Mouse (Mus musculus): Measurements from ENCODE around the gene Acot7.

The Acot7 gene

GRCm38 (mm10) chr4:152226901-152227486, 49.1 kb downstream of the Acot7 start:
- ChIA-PET POLR2A (interaction anchor here (0.6 to 1.5 kb wide), 6 partner anchors 9 to 290 kb away, joined by 3 to 7 read pairs (median 4); no protein-coding TSS in a partner anchor), CTCF (interaction anchor here (0.6 to 3.9 kb wide), 8 partner anchors 13 to 1537 kb away, joined by 3 to 17 read pairs (median 4); no protein-coding TSS in a partner anchor)

- CTCF ChIA-PET, result interaction anchor here (0.6 to 3.9 kb wide), 6 partner anchors 14 to 1538 kb away, joined by 3 to 17 read pairs (median 5); no protein-coding TSS in a partner anchor
- POLR2A ChIA-PET, result interaction anchor here in 1 of 4 experiments (0.9 to 1.2 kb wide), 4 partner anchors 8 to 23 kb away, joined by 3 to 4 read pairs (median 4); no protein-coding TSS in a partner anchor
Measured at GRCm38 (mm10) chr4:152227749-152228527, 50.0 kb downstream of the Acot7 start.

GRCm38 (mm10) chr4:152230331-152230730, 52.4 kb downstream of the Acot7 start:
- POLR2A ChIA-PET, result interaction anchor here in 2 of 4 experiments (0.9 to 1.2 kb wide), 4 partner anchors 10 to 95 kb away, joined by 3 to 4 read pairs (median 3); partner anchors contain the start of gene Rpl22 (in 1 of the 2)
- CTCF ChIA-PET, result interaction anchor here (0.6 to 4.0 kb wide), 7 partner anchors 16 to 195 kb away, joined by 3 to 17 read pairs (median 5); no protein-coding TSS in a partner anchor

- ChIA-PET CTCF (interaction anchor here in 2 of 4 experiments (0.8 to 4.0 kb wide), 6 partner anchors 17 to 203 kb away, joined by 3 to 17 read pairs (median 4); no protein-coding TSS in a partner anchor), POLR2A (interaction anchor here in 1 of 4 experiments (0.9 kb wide), 1 partner anchor 94 kb away, joined by 3 read pairs; the partner anchor contains the start of gene Rpl22)
Measured at GRCm38 (mm10) chr4:152231326-152231725, 53.4 kb downstream of the Acot7 start.

- POLR2A ChIA-PET, result interaction anchor here in 2 of 4 experiments (0.7 to 1.7 kb wide), 5 partner anchors 8 to 47 kb away, joined by 3 to 4 read pairs (median 3); no protein-coding TSS in a partner anchor
- CTCF ChIA-PET, result interaction anchor here (0.6 to 4.0 kb wide), 6 partner anchors 19 to 476 kb away, joined by 3 to 17 read pairs (median 4); no protein-coding TSS in a partner anchor
Measured at GRCm38 (mm10) chr4:152232411-152232903, 54.5 kb downstream of the Acot7 start.

GRCm38 (mm10) chr4:152239974-152240373, 62.0 kb downstream of the Acot7 start:
- ChIA-PET CTCF (interaction anchor here in 2 of 4 experiments (0.6 to 1.5 kb wide), 3 partner anchors 27 to 675 kb away, joined by 3 read pairs; no protein-coding TSS in a partner anchor), POLR2A (interaction anchor here in 2 of 4 experiments (0.9 to 1.5 kb wide), 4 partner anchors 10 to 46 kb away, joined by 3 to 4 read pairs (median 3); no protein-coding TSS in a partner anchor)

GRCm38 (mm10) chr4:152243241-152243891, 65.4 kb downstream of the Acot7 start:
- ChIA-PET POLR2A (interaction anchor here in 1 of 4 experiments (2.0 kb wide), 1 partner anchor 11 kb away, joined by 4 read pairs; no protein-coding TSS in a partner anchor), CTCF (no interaction called here)

DNA sequence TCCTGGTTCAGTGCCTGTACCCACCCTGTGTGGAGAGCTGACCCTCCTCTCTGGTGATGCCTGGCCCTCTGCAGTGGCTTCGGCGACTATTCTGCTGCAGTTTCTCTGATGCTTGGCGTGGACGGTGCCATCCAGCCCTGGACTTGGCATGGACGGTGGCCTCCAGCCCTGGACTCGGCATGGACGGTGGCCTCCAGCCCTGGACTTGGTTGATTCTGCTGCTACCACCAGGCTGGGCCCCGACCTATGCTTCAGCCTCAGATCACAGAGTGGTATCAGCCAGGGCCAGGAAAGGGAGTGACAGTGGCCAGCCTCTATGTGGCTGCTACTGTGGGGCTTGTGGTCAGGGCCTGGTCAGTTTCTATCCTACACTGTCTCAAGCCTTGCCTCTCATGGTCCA, 66.0 kb downstream of the Acot7 start:
- ChIA-PET POLR2A (no interaction called here), CTCF (no interaction called here)

DNA sequence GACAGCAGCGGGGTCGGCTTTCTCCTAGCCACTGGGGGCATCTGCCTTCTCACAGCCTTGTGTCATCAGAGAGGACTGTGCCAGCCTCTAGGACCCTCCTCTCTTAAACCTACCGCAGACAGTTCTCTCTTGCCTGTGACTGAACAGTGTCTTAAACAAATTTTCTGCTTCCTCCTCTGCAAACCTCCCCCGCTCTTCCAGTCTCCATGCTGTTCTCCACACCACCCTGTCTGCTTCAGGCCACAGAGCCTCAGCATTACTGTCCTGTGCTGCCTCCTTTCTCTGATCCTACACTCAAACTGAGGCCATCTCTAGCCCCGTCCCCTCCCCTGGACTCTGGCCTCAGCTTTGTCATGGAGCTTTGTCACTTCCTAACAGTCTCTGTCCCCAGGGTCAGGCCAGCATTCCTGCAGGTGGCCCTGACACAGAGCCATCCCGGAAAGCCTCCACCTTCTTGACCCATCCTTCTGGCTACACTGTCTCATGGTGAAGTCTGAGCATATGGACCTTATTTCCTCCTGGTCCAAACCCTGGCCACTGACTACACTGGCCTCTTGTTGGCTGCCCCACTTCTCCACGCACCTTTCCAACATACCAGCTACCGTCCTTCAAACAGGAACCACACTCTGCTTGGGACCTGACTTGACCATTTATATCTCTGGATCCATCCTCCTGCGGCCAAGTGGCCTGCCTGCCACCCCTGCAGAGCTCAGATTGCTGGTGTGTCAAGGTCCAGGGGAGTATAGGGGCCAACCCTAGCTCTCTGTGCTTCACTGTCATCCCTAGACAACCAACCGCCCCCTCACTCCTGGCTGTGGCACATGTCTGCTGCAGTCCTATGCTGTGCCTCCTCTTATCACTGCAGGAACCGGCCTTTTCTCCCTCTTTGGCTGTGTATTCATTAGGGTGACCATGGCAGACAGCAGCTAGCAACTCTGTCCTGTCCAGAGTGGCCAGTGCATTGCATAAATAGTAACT, 66.9 kb downstream of the Acot7 start:
- POLR2A ChIA-PET, result interaction anchor here in 1 of 4 experiments (0.5 kb wide), 1 partner anchor 57 kb away, joined by 4 read pairs; no protein-coding TSS in a partner anchor
- CTCF ChIA-PET, result no interaction called here

- POLR2A ChIA-PET, result no interaction called here
- CTCF ChIA-PET, result no interaction called here
Measured at GRCm38 (mm10) chr4:152246011-152246410, 68.1 kb downstream of the Acot7 start.

GRCm38 (mm10) chr4:152247195-152247594, 69.3 kb downstream of the Acot7 start:
- POLR2A ChIA-PET, result no interaction called here
- CTCF ChIA-PET, result interaction anchor here in 2 of 4 experiments (1.2 to 1.8 kb wide), 2 partner anchors 11 to 35 kb away, joined by 3 to 6 read pairs; no protein-coding TSS in a partner anchor

- ChIA-PET CTCF (interaction anchor here in 2 of 4 experiments (0.6 to 0.9 kb wide), 2 partner anchors 38 to 78 kb away, joined by 3 read pairs; no protein-coding TSS in a partner anchor), POLR2A (interaction anchor here in 1 of 4 experiments (1.0 to 1.3 kb wide), 3 partner anchors 9 to 22 kb away, joined by 3 read pairs; no protein-coding TSS in a partner anchor)
Measured at GRCm38 (mm10) chr4:152250615-152251014, 72.7 kb downstream of the Acot7 start.

- CTCF ChIA-PET, result interaction anchor here in 3 of 4 experiments (0.7 to 1.8 kb wide), 7 partner anchors 9 to 113 kb away, joined by 3 to 10 read pairs (median 3); no protein-coding TSS in a partner anchor
- POLR2A ChIA-PET, result interaction anchor here in 2 of 4 experiments (1.0 to 2.9 kb wide), 3 partner anchors 10 to 68 kb away, joined by 3 to 11 read pairs (median 4); no protein-coding TSS in a partner anchor
Measured at GRCm38 (mm10) chr4:152253183-152253759, 75.3 kb downstream of the Acot7 start.

DNA sequence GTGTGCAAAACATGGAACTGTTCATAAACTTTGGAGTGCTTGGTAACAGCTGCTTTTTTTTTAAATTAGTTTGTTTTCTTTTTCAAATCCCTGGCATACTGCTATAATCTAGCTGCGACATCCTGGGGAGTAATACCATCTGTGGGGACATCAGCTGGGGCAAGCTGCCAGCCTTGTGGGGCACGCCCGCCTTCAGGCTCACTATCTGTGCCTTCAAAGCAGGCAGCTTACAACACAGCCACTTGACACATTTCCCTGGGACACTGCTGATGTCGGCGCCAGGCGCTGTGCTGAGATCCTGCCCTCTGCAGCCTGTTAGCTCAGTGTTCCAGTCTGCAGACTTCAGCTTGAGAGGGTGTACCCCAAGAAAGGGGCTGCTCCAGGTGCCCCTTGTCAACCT, 79.1 kb downstream of the Acot7 start:
- ChIA-PET CTCF (interaction anchor here in 1 of 4 experiments (1.4 kb wide), 1 partner anchor 43 kb away, joined by 4 read pairs; no protein-coding TSS in a partner anchor), POLR2A (interaction anchor here in 2 of 4 experiments (0.6 to 1.3 kb wide), 2 partner anchors 18 to 72 kb away, joined by 3 read pairs; no protein-coding TSS in a partner anchor)

GRCm38 (mm10) chr4:152260451-152260850, 82.5 kb downstream of the Acot7 start:
- CTCF ChIA-PET, result interaction anchor here in 3 of 4 experiments (0.7 to 6.4 kb wide), 4 partner anchors 14 to 174 kb away, joined by 4 to 50 read pairs (median 14); partner anchors contain the start of gene Gpr153 (in 1 of the 3)
- POLR2A ChIA-PET, result no interaction called here

DNA sequence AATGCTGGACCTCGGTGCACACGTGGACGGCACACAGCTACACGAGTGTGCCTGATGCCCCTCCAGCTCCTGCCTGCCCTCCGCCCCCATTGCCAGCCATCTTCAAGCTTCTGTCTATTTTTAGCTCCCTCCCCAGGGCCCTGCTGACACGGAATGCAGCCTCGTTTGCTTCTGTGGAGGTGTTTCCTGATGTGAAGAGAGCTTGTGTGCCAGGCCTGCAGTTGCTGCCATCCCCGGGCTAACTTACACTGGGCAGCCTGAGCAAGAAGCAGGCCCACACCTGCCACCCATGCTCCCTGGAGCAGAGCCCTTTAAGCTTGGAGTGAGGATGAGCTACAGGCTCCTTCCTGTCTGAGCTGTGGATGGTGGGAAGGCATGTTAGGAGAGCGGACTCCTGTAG, 84.3 kb downstream of the Acot7 start:
- ChIA-PET CTCF (interaction anchor here in 3 of 4 experiments (0.6 to 6.4 kb wide), 18 partner anchors 9 to 269 kb away, joined by 3 to 50 read pairs (median 5); partner anchors contain the start of gene Gpr153 (in 1 of the 3)), POLR2A (interaction anchor here in 3 of 4 experiments (0.7 to 2.6 kb wide), 18 partner anchors 8 to 252 kb away, joined by 3 to 11 read pairs (median 4); partner anchors contain the start of genes Acot7 (in 1 of the 3), Gpr153 (in 1 of the 3), Icmt (in 1 of the 3) and Kcnab2 (in 1 of the 3))

All from embryonic stem cell, embryonic (primary cell).